Mouse (Mus musculus) lung, postnatal 14 days (tissue): ENCODE results near the gene Ago1.

Experiments used
- DNase-seq: peaks from one replicate; pipeline ENCODE4 v3.0.0; 2021

The Ago1 gene

GRCm38 (mm10) chr4:126468925-126469324, 542 bp upstream of the Ago1 start:
- no peak for DNase-seq

GRCm38 (mm10) chr4:126467721-126468284, 580 bp downstream of the Ago1 start:
- DNase-seq = peak; percentile 55

- no peak for DNase-seq
Measured at GRCm38 (mm10) chr4:126466251-126466750, 2.1 kb downstream of the Ago1 start.

- DNase-seq = peak; percentile 30
Measured at GRCm38 (mm10) chr4:126465843-126466242, 2.5 kb downstream of the Ago1 start.

- no peak for DNase-seq
Measured at GRCm38 (mm10) chr4:126464892-126465235, 3.5 kb downstream of the Ago1 start.

- DNase-seq = no peak
Measured at GRCm38 (mm10) chr4:126464189-126464891, 4.0 kb downstream of the Ago1 start.

- no peak for DNase-seq
Measured at GRCm38 (mm10) chr4:126455441-126455840, 12.9 kb downstream of the Ago1 start.

- DNase-seq = peak; percentile 26
Measured at GRCm38 (mm10) chr4:126454547-126455254, 13.7 kb downstream of the Ago1 start.

- no peak for DNase-seq
Measured at GRCm38 (mm10) chr4:126450268-126450667, 18.1 kb downstream of the Ago1 start.

GRCm38 (mm10) chr4:126447126-126447525, 21.3 kb downstream of the Ago1 start:
- no peak for DNase-seq

- no peak for DNase-seq
Measured at GRCm38 (mm10) chr4:126444528-126444927, 23.9 kb downstream of the Ago1 start.

GRCm38 (mm10) chr4:126438261-126438660, 30.1 kb downstream of the Ago1 start:
- no peak for DNase-seq

GRCm38 (mm10) chr4:126436268-126436667, 32.1 kb downstream of the Ago1 start:
- no peak for DNase-seq

- DNase-seq = no peak
Measured at GRCm38 (mm10) chr4:126434094-126434493, 34.3 kb downstream of the Ago1 start.

- no peak for DNase-seq
Measured at GRCm38 (mm10) chr4:126433175-126433574, 35.2 kb downstream of the Ago1 start.

GRCm38 (mm10) chr4:126431746-126432145, 36.6 kb downstream of the Ago1 start:
- DNase-seq = no peak

- peak; percentile 96 for DNase-seq
Measured at GRCm38 (mm10) chr4:126429347-126430079, 38.9 kb downstream of the Ago1 start, which contains the start of gene Ago3. Gene Ago3, minus strand, starts transcription at chr4:126429556.

- DNase-seq = no peak
Measured at GRCm38 (mm10) chr4:126428682-126429346, 39.6 kb downstream of the Ago1 start.

GRCm38 (mm10) chr4:126423866-126424265, 44.5 kb downstream of the Ago1 start:
- no peak for DNase-seq

- no peak for DNase-seq
Measured at GRCm38 (mm10) chr4:126415707-126416106, 52.7 kb downstream of the Ago1 start.

- no peak for DNase-seq
Measured at GRCm38 (mm10) chr4:126412526-126412925, 55.9 kb downstream of the Ago1 start.
